Mouse (Mus musculus) bone marrow, adult 2 months (tissue): ENCODE measurements around the gene Lrrk1. TPM values are rescaled to one million over a fixed set of nuclear protein-coding genes. Genes with fewer than 3 reads are reported as not detected.
"Not testable (repeated sequence)": the region's sequence is repeated elsewhere in the genome, so short reads cannot be mapped to it uniquely, and the experiment has no call there.

Experiments
- H3K27ac ChIP-seq: fragments of 200-500 bp; 2 replicates; pipeline ENCODE4 v1.5.1; 2012; ENCODE audit warnings: low read depth, mild to moderate bottlenecking, control low read depth, inconsistent platforms, low read length; ENCODE audit not compliant: control insufficient read depth, poor library complexity, insufficient read depth
- H3K4me1 ChIP-seq: fragments of 200-500 bp; 2 replicates; pipeline ENCODE4 v1.6.1; 2011; ENCODE audit warnings: low read length; ENCODE audit not compliant: control insufficient read depth, insufficient read depth
- H3K4me3 ChIP-seq: fragments of 200-500 bp; replicated peaks from 2 replicates; pipeline ENCODE3; 2011; ENCODE audit warnings: mild to moderate bottlenecking, low read depth, low read length, control low read depth; ENCODE audit not compliant: control insufficient read depth
- CTCF ChIP-seq: fragments of 200-500 bp; IDR thresholded peaks from 2 replicates; pipeline ENCODE4 v1.5.1; 2011; ENCODE audit warnings: low read length, control low read depth; ENCODE audit not compliant: control insufficient read depth, insufficient read depth
- POLR2A ChIP-seq: fragments of 200-500 bp; IDR thresholded peaks from 2 replicates; pipeline ENCODE4 v1.6.1; 2011; ENCODE audit warnings: low read depth, mild to moderate bottlenecking, control low read depth, low read length, borderline replicate concordance; ENCODE audit not compliant: control insufficient read depth
- WGBS: fragments of 180-500 bp; shearing (Covaris S2); methylation state at CpG from one replicate; pipeline ENCODE4 v1.1.7; 2018; 5-methylcytosine and 5-hydroxymethylcytosine counted together
- polyA plus RNA-seq: library from polyadenylated mRNA; stranded (reverse); fragments of >200 nt; gene quantifications from 2 replicates; pipeline ENCODE4 v1.2.4, GENCODE M21; 2011; ENCODE audit warnings: low replicate concordance; ENCODE audit not compliant: missing spikeins, insufficient read depth, insufficient read length

The Lrrk1 gene
- polyA plus RNA-seq, 1 experiment = 21.6 TPM

GRCm38 (mm10) chr7:66195881-66196280, 192.3 kb downstream of the Lrrk1 start:
- no peak for TF ChIP-seq POLR2A
- TF ChIP-seq CTCF = no peak
- Histone ChIP-seq H3K4me1 (peaks cover 23% of the 10 kb centered on the region), H3K27ac (peak overlapping the region; percentile 35; the same call in 1 of the 2 replicates), H3K4me3 (no peak overlapping the region)
- WGBS = 47% methylated on average over 1 of the region's 1 CpGs

- 53% methylated on average over 3 of the region's 3 CpGs for WGBS
These were observed 193.6 kb downstream of the Lrrk1 start for GRCm38 (mm10) chr7:66194511-66194910.

GRCm38 (mm10) chr7:66190385-66190784, 197.8 kb downstream of the Lrrk1 start:
- 81% methylated on average over 10 of the region's 10 CpGs for WGBS
- not testable (repeated sequence) for H3K27ac ChIP-seq, H3K4me3 ChIP-seq, H3K4me1 ChIP-seq
- peak; percentile 53 for TF ChIP-seq CTCF

More at GRCm38 (mm10) chr7:66194511-66194910, 193.6 kb downstream of the Lrrk1 start:
- Histone ChIP-seq H3K27ac (0 out of 2 replicates have a peak overlapping the region, but pooled peaks have one; percentile 7), H3K4me3 (no peak overlapping the region), H3K4me1 (peaks cover 17% of the 10 kb centered on the region)
- TF ChIP-seq POLR2A (no peak), CTCF (no peak)

GRCm38 (mm10) chr7:66187581-66188231, 200.4 kb downstream of the Lrrk1 start:
- Histone ChIP-seq H3K4me3 (no peak overlapping the region), H3K4me1 (peaks cover 2% of the 10 kb centered on the region), H3K27ac (no peak overlapping the region)
- WGBS = 47% methylated on average over 4 of the region's 4 CpGs
- no peak for TF ChIP-seq POLR2A
- TF ChIP-seq CTCF = no peak

- 77% methylated on average over 5 of the region's 5 CpGs for WGBS
- no peak overlapping the region for H3K4me3 ChIP-seq
- H3K27ac ChIP-seq = no peak overlapping the region
- H3K4me1 ChIP-seq = peaks cover 5% of the 10 kb centered on the region
- TF ChIP-seq CTCF (no peak), POLR2A (no peak)
These were observed 202.8 kb downstream of the Lrrk1 start for GRCm38 (mm10) chr7:66185370-66185769.

DNA sequence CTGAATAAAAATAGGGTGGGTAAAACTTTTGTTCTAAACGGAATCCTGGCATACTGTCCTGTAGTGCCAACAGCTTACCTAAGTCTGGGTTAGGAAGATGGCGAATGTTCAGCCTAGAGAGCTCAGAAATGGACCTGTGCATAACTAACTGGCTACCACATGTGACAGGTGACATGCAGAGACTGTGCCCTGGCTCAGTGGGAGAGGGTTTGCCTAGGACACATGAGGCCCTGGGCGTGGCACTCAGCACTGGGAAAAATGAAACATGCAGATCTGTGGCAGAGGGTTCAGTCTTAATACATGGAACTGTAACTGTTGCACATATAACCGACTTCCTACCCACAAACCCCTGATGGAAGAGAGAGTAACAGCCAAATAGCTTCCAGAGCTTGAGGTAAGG, 204.1 kb downstream of the Lrrk1 start:
- Histone ChIP-seq H3K27ac (no peak overlapping the region), H3K4me1 (peaks cover 12% of the 10 kb centered on the region), H3K4me3 (no peak overlapping the region)
- WGBS = 43% methylated on average over 4 of the region's 4 CpGs
- no peak for TF ChIP-seq POLR2A
- no peak for TF ChIP-seq CTCF

- Histone ChIP-seq H3K4me1 (peaks cover 15% of the 10 kb centered on the region), H3K27ac (no peak overlapping the region), H3K4me3 (no peak overlapping the region)
- no peak for TF ChIP-seq POLR2A
- TF ChIP-seq CTCF = no peak
- whole genome bisulfite sequencing = 70% methylated on average over 8 of the region's 8 CpGs
These were observed 204.7 kb downstream of the Lrrk1 start for GRCm38 (mm10) chr7:66183404-66183803.

- Histone ChIP-seq H3K27ac (no peak overlapping the region), H3K4me1 (peaks cover 15% of the 10 kb centered on the region), H3K4me3 (no peak overlapping the region)
- 79% methylated on average over 7 of the region's 7 CpGs for WGBS
- 0 out of 2 replicates have a peak, but pooled peaks have one; percentile 8 for TF ChIP-seq CTCF
- TF ChIP-seq POLR2A = no peak
These were observed 206.0 kb downstream of the Lrrk1 start for GRCm38 (mm10) chr7:66182075-66182715.
